Mouse (Mus musculus) A20 (cell line): ENCODE data around the gene Cnot1.
A peak's percentile ranks its signal among the peaks of the same experiment; 100 is the strongest.
"Not testable (repeated sequence)": the region's sequence is repeated elsewhere in the genome, so short reads cannot be mapped to it uniquely, and the experiment has no call there.

ENCODE experiments used
- DNase-seq: peaks from one replicate; pipeline ENCODE4 v3.0.0-alpha.2; 2011; ENCODE audit warnings: low read depth, low spot score

Cnot1 gene

DNA sequence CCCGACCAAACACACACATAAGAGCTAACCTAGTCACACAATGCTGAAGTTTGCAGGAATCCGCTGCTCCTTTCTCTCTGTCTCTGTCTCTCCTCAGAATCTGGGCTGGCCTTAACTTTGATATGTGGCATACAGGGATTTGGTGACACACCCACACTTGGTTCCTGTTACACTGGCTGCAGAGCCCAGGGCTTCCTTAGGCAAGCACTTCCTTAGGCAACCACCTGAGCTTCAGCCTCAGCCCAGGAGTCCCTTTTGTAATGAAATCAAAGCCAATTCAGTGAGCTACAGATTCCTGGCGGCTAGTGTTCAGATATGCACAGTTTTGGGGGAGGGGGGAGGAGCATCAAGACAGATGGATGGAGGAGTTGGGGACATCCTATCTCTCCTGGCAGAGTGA, 10.3 kb upstream of the Cnot1 start:
- DNase-seq: no peak

DNA sequence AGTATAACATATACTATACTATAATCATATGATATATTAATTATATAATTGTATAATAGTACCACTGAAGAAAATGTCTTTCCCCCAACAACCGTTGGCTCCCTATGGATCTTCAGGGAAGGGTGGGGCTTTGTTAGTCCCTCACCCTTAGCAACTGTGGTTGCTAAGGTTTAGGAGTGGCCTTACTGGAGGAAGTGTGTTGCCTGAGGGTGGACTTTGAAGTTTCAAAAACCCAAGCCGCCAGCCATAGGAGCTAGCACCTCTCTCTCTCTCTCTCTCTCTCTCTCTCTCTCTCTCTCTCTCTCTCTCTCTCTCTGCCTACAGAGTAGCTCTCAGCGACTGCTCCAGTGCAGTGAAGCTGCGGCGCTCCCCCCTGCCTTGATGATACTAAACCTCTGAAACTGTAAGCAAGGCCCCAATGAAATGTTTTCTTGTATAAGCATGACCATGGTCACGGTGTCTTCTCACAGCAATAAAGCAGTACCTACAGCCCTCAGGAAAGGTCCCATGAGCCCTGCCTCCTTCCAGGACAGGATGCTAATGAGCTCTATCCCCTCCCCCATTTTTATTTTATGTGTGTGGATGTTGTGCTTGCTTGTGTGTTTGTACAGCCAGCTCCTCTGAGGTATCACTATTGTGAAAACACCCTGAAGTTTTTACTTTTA, 8.9 kb upstream of the Cnot1 start:
- no peak for DNase-seq

DNA sequence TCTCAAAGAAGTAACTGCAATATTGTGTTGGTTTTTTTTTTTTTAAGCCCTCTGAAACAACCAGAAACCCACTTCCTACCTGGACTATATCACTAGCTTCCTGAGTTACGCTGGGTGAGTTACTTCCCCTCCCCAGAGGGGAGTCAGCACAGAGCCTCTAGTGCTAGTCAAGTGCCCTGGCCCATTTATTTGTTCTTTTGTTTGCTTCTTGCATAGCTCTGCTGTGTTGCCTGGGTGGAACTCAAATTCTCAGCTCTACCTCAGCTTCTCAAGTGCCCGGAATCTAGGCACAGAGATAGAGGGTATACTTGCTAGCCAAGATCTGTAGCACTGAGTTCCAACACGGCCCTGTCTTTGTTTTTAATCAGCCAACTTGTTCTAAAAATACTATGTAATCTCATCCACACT, 2.9 kb upstream of the Cnot1 start:
- DNase-seq: no peak

DNA sequence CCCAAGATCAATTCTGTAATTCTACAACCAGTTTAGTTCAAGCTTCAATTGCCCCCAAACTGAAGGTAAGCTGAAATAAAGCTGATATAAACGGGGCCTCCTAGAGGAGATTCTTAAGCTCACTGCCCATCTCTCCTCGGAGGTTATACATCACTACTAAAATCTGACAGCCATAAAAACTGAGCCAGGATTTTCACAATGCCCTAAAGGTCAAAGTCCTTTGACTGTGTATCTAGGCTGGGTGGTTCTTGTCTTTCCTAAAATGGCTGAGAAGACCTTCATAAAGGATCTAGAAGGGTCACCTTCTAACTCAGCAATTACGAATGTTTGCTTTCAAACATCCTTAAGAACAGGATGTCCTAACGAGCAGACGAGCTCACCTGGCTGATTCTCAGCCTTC, 1.9 kb upstream of the Cnot1 start:
- DNase-seq: no peak

DNA sequence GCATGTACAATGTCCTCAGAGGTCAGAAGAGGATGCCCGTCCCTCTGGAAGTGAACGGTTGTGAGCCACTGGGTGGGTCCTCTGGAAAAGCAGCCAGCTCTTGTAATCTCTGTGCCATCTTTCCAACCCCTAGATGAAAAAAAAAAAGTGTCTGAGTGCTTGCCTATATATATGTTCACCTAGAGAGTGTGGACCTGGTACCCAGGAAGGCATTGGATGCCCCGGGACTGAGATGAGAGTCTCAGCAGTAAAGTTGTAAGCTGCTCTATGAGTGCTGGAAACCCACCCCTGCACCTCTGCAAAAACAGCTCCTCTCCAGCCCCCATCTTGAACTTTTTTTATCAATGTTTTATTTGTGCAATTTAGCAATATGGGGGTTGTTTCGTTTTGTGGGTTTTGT, 1.4 kb upstream of the Cnot1 start:
- no peak for DNase-seq

DNA sequence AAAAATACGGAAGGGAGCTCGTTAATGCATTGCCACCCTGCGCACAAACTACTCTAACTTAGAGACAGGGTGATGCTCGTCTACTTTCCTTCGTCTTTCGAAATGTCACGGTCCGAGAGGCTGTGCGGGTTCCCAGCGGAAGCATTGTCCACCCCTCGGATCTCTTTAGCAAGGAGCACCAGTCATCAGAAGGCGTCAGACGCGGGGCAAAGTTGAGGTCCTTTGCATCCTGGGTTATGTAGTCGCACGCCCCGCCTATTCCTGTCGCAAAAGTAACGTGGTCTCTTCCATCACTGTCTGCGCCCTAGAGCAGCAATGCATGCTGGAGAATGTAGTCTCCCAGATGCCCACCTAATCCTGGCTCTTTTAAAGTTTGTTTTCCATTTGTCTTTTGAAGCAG, 597 bp upstream of the Cnot1 start:
- peak; percentile 95 for DNase-seq

DNA sequence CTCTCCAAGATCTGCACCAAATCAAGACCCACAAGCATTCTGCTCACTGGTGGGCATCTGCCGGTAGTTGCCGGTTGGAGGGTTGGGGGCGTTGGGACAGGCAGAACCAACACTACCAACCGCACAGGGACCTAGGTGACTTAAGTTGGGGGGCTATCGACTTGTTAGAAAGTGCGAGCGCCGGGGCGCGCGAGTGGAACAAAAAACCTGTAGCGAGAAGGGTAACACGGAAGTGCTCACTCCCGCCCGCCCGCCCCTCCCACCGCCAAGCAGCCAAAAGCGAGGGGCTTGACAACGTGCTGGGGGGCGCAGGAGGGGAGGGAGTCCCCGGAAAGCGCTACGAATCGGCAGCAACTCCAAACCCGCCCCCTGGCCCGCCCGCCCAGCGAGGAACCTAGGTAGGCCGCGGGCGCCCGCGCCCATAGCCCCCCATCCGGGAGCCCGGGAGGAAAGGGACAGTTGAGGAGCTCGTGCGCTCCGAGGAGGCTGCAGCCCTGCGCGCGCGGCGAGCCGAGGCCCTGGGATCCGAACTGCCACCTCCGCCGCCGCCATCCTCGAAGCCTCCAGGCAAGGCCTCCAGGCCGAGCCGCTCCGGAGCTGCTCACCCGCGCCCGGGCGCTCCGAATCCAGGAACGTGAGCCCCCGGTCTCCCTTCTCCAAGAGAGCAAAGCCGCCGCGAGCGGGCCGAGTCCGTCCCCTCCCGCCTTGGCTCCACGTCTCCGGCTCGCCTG, 638 bp downstream of the Cnot1 start:
- peak; percentile 66 for DNase-seq

DNA sequence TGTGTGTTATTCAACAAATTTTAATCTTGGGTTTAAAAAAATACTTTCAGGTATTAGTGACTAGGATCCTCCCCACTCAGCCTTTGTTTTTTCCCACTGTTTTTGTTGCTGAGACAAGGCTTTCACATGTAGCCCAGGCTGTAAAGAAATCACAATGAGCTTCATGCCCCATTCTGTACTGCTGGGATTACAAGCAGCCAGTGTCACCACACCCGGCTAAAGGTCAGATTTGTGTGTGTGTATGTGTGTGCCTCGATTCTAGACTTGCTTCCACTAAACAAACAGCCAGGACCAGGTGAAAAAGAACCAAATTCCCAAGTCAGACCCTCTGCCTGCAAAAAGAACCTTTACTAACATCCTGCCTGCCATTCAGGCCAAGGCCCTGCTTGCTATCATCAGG, 1.8 kb downstream of the Cnot1 start:
- DNase-seq: no peak

DNA sequence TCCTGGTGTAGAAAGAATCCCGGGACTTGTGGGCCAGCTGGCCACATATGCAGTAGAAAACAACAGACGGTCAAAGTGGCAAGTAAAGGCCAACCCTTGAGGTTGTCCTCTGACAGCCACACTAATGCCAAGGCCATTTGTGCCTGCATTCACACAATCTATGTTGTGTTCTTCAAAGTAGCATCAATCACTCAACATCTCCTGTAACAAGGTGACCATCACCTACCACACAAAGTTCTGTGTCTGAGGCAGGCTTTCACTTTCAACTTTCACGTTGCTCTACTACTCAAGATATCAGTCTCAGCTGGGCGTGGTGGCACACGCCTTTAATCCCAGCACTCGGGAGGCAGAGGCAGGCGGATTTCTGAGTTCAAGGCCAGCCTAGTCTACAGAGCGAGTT, 5.0 kb downstream of the Cnot1 start:
- no peak for DNase-seq

DNA sequence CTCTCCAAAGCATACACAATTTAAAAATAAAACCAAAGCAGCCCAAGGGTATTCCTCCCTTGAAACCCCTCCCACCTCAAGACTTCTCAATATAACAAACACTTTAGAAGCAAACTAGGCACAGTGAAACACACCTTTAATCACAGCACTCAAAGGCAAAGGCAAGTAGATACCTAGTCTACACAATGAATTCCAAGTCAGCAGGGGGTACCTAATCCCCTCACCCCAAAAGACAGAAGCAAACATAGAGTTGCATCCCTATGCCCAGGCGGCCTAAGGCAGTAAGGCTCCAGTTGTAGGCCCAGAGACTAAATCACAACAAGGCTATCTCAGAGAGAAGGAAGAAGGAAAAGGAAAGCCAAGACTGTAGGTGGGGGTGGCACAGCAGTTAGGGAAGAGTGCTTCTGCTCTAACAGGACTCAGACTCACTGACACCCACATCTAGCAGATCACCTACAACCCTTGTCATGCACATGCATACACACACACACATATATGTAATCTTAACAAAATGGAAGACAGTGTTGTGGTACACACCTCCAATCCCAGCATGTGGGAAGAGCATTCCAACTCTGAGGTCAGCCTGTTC, 5.7 kb downstream of the Cnot1 start:
- DNase-seq: no peak

DNA sequence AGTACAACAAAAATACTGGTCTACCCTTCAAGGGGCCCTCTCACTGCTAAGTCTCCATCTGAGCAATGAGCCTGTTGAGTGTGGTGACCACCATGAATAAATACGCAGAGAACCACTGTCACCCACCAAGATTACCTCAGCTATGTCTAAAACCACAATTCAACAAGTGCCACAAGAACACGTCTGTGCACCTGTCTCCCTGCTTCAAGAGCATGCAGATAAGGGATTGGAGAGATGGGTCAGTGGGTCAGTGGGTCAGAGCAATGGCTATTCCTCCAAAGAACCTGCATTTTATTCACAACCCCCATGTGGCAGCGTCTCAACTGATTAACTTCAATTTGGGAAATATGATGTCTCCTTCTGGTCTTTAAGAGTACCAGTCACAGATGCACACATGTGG, 6.9 kb downstream of the Cnot1 start:
- DNase-seq: no peak

DNA sequence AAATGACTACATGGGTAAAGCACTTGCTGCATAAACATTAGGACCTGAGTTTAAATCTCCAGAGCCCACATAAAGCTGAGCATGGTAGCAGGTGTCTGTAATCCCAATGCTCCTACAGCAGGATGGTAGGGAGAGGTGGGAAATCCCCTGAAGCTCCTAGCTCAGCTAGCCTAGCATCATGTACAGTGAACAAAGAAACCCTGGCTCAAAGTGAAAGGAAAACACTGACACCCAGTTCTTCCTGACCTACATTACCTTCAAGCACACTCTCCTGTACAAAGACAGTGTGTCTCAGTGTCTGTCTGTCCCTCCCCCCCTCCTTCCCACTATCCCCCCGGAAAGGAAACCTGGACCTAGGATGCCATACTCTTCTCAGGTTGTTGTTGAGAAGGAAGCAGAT, 7.4 kb downstream of the Cnot1 start:
- no peak for DNase-seq

DNA sequence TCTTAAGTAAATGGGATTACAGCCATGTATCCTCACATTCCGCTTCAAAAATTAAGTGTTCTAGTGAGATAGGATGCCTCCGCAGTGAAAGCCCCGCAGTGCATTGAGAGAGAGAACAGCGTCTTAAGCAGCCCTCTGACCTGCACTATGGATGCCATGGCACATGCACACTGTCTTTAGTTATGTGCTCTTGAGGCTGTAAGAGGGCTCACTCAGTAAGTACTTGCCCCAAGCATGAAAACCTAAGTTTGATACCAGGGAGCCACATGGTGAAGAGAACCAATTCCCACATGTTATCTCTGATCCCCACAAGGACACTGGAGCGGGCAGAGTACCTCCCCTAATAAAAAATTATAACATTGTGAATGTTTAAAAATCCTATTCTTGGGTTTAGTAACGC, 8.1 kb downstream of the Cnot1 start:
- no peak for DNase-seq

DNA sequence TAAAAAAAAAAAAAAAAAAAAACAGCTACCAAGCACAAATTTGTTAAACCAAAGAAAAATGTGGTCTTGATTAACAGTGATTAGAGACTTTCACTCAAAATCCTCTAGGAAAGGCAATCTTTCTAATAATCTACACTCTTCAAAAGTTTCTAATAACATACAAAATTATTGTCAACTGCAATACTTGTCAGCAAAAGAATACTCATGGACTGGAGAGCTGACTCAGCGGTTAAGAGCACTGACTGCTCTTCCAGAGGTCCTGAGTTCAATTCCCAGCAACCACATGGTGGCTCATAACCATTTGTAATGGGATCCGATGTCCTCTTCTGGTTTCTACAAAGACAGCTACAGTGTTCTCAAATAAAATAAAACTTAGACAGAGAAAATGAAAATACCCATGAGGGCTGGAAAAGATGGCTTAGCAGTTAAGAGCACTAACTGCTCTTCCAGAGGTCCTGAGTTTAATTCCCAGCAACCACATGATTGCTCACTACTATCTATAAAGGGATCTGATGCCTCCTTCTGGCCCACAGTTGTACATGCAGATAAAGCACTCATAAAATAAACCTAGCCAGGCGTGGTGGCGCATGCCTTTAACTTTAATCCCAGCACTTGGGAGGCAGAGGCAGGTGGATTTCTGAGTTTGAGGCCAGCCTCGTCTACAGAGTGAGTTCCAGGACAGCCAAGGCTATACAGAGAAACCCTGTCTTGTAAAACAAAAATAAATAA, 11.8 kb downstream of the Cnot1 start:
- DNase-seq: not testable (repeated sequence)

DNA sequence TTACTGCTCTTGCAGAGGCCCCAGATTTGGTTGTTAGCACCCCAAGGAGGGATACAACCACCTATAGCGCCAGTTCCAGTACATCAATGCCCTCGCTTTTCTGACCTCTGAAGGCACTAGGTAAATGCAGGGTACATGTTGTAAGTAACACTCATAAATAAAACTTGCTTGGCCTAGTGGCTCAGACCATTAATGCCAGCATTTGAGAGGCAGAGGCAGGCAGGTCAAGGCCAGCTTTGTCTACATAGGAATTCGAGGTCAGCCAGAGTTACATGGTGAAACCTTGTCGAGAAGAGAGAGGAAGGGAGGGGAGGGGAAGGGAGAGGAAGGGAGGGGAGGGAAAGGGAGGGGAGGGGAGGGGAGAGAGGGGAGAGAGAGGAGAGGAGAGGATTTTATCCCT, 21.7 kb downstream of the Cnot1 start:
- DNase-seq: no peak

DNA sequence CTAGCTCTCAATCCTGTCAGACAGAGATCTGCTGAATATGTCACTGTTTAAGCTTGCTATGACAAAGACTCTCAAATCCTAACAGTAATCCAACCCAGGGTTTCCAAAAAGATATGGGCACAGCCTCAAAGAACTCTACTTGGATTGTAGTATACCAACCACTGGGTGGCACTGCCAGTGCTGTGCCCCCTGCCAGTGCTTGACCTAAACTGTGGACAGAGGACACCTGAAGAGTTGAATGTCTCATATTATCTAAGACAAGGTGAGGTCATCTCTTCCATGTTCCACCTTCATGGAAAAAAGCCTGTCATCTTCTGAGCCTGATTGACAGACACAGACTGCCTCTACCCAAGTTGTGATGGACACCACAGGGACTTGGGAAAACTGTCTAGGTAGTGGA, 24.6 kb downstream of the Cnot1 start:
- DNase-seq: no peak

DNA sequence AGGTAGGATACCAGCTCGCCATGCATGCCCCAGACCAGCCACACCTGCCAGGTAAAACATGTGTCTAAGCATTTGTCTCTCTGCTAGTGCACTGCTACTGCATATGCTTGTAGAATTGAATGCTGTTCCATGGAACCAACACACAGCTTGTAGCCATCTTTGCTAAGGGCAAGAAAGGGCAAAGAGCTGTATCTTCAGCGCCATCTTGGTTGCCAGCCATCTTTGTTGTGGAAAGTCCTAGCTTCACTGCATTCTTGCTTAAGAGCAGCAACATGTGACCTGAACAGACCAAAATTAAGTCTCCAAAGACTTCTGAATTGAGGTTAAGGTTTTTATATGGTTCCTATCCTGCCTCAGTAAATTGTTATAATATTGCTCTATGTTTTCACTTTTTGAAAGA, 25.5 kb downstream of the Cnot1 start:
- no peak for DNase-seq

DNA sequence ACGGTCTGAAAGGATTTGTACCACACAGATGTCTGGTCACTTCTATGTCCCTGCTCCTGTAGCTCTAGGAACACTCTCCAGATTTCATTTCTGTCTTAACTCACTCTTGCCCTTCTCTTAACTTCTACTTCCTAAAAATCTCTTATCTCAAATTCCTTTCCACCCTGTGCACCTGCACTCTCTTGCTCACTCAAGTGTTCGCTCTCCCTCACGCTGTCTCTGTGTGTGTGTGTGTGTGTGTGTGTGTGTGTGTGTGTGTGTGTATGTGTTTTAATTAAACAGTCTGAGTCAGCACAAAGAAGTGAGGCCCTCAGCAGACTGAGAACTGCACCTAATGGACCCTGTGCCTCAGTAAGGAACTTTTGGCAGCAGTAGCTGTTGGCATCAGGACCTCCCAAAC, 26.2 kb downstream of the Cnot1 start:
- DNase-seq: peak; percentile 30

DNA sequence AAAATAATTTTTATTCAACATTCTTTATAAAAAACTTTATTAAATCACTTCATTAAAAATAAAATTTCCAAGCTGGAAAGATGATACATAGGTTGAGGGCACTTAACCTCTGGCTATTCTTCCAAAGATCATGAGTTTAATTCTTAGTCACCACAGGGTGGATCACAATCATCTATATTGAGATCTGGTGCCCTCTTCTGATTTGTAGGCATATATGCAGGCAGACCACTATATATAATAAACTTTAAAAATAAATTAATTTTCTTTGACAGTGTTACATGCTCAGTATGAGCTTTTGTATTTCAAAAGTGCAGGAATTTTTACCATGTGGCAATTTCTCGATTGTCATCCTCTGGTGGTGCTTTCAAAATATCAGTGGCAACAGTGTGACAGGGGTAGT, 43.1 kb downstream of the Cnot1 start:
- no peak for DNase-seq

DNA sequence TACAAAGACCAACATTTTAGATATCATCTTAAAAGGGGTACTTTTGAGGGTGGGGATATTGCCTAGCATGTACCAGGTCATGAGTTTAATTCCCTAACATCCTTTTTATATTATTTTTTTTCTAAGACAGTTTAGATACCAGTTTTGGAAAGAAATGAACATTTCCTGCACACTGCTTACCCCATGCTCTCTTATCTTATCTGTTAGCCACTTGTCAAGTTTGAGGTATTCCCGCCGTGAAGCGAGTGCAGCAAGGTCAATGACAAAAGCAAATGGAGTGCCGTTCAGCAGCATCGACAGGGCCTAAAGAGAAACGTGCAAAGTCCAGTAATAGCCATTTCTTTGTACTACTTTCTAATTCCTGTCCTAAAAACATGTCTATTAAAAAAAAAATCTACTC, 46.9 kb downstream of the Cnot1 start:
- DNase-seq: no peak

DNA sequence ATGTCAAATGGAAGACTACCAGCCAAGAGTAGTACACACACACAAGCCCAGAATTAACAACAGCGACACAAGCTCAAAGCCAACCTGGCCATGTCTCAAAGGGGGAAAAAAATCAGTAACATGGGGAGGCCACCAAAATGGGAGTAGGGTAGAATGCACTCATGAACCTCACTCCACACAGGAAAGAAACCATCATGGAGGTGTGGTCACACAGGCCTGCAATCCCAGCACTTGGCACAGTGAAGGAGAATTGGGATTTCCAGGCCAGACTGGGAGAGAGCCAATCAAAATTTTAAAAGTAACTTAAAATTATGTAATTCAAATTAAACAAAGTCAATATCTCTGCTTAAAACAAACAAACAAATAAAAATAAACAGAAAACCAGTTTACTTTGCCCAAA, 55.3 kb downstream of the Cnot1 start:
- no peak for DNase-seq

DNA sequence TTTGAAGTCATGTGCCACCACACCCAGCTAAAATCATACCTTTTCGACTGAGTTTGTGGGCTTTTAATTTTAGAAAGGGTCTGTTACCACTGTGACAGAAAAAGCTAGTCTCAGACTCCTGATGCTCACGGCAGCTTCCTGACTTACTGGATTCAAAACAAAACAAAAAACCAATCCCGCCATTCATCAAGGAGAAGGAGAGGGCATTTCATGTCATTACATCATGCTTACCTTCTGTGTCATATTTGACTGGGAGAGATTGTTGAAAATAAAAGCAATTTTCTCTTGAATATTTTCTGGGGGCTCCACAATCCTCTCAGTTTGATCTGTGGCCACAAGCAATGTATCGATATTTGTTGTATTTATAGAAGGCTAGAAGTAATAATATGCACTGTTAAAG, 59.2 kb downstream of the Cnot1 start:
- no peak for DNase-seq

DNA sequence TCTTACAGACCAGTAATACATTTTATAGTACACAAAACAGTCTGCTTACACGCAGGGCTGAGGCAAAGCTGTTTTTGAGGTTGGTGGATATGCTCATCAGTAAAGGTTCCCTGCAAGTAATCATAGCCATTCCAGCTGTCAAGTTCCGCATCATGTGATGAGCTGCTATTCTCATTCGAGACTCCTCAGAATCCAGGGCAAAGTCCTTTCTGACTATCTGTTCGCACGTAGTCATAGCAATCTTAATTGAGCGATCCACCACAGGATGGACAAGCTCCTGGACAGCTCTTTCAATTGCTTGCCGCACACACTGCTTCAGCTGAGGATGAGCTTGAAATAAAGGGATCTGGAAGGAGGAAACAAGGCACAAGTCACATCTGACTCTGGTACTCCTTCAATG, 65.5 kb downstream of the Cnot1 start:
- DNase-seq: no peak
